In the genomic region with DNA sequence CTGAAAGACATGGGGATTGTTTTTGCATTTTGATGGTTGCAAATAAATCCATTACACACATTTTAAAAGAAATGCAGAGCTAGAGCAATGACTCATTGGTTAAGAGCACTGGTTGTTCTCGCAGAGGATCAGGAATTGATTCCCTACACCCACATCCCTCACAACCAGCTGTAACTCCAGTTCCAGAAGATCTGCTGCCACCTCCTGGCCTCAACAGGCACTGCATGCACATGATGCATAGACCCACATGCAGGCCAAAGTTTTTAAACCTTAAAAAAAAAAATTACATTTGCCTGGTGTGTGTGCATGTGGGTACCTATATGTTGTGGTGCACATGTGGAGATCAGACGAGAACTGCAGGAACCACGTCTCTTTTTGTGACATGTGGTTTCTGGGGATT, we compare ENCODE assay signal across 9 mouse cellular contexts. TPM values are rescaled to one million over a fixed set of nuclear protein-coding genes. Genes with fewer than 3 reads are reported as not detected.
DNase-seq lines count a peak whose midpoint lies in the region; ATAC-seq and TF ChIP-seq lines count a peak whose summit lies in the region.
"Had no signal": no experiment of that assay in that cellular context is flagged by ENCODE, and none has a peak within 500 bp of the region (broad histone marks: within the 10 kb centered on the region; RNA-seq: fewer than 3 reads in every experiment).

No protein-coding gene starts in this region.

- no peak overlapping the region for H3K4me3 ChIP-seq in lung, postnatal 0 days (ENCODE audit: low read depth, low read length)
- no peak overlapping the region for H3K4me3 ChIP-seq in stomach, postnatal 0 days (ENCODE audit: low read depth, low read length)
- H3K4me3 ChIP-seq: erythroblast, embryonic 14.5 days had no signal

- no peaks in the 10 kb centered on the region for H3K4me1 ChIP-seq in lung, postnatal 0 days (ENCODE audit: insufficient read depth, low read depth, low read length)
- no peaks in the 10 kb centered on the region for H3K4me1 ChIP-seq in stomach, postnatal 0 days (replicated peaks; ENCODE audit: control insufficient read depth, insufficient read depth)

- H3K27me3 ChIP-seq in lung, postnatal 0 days (replicated peaks; ENCODE audit: insufficient read depth, low read length): no peaks in the 10 kb centered on the region
- no peaks in the 10 kb centered on the region for H3K27me3 ChIP-seq in stomach, postnatal 0 days (ENCODE audit: control insufficient read depth, insufficient read depth, low read length)

- TF ChIP-seq EP300 in lung, postnatal 0 days (IDR thresholded peaks at IDR 0.05): no peak
- TF ChIP-seq EP300 in stomach, postnatal 0 days (optimal IDR thresholded peaks at IDR 0.05): no peak

- DNase-seq in heart, postnatal 4 days: peak; percentile 49
- no peak for DNase-seq in heart, adult 9 months (ENCODE audit: low spot score in 2 of 2)
- peak; percentile 18 for DNase-seq in urinary bladder, postnatal 25 days (ENCODE audit: low spot score)
- DNase-seq in urinary bladder, adult 2 months (ENCODE audit: low spot score): no peak
- DNase-seq in embryo, embryonic 10.5 days (ENCODE audit: low spot score): peak; percentile 57
- peak; percentile 19 for DNase-seq in lung, postnatal 0 days (ENCODE audit: low spot score)
- peak; percentile 44 for DNase-seq in stomach, postnatal 0 days (ENCODE audit: low spot score)
- no peak for DNase-seq in MN1 (ENCODE audit: low spot score)

- no peak for ATAC-seq in lung, postnatal 0 days
- ATAC-seq in stomach, postnatal 0 days (ENCODE audit: low FRiP score, low TSS enrichment): no peak

- WGBS in lung, postnatal 0 days: 68% methylated on average over 3 of the region's 3 CpGs
- WGBS in stomach, postnatal 0 days: 80% methylated on average over 3 of the region's 3 CpGs

- no peak overlapping the region for H3K4me2 ChIP-seq in lung, postnatal 0 days (replicated peaks; ENCODE audit: low read depth, low read length)
- no peak overlapping the region for H3K4me2 ChIP-seq in stomach, postnatal 0 days (replicated peaks; ENCODE audit: low read depth)

- no peaks in the 10 kb centered on the region for H3K9me3 ChIP-seq in lung, postnatal 0 days (ENCODE audit: low read length)
- H3K9me3 ChIP-seq in stomach, postnatal 0 days (ENCODE audit: control insufficient read depth, low read length): no peaks in the 10 kb centered on the region

- H3K27ac ChIP-seq in lung, postnatal 0 days (ENCODE audit: low read length): no peak overlapping the region
- H3K27ac ChIP-seq in stomach, postnatal 0 days (replicated peaks): no peak overlapping the region

- H3K9ac ChIP-seq in lung, postnatal 0 days (replicated peaks; ENCODE audit: low read depth): no peak overlapping the region
- no peak overlapping the region for H3K9ac ChIP-seq in stomach, postnatal 0 days (ENCODE audit: low read length)

- peak; percentile 78 for TF ChIP-seq CTCF in lung, postnatal 0 days (IDR thresholded peaks at IDR 0.05)
- TF ChIP-seq CTCF in stomach, postnatal 0 days (IDR thresholded peaks at IDR 0.05; ENCODE audit: low read depth): peak; percentile 79

- no peaks in the 10 kb centered on the region for H3K36me3 ChIP-seq in lung, postnatal 0 days (ENCODE audit: insufficient read depth, low read length)
- H3K36me3 ChIP-seq in stomach, postnatal 0 days (ENCODE audit: control insufficient read depth, insufficient read depth, low read length): no peaks in the 10 kb centered on the region

RNA-seq across cellular contexts. Expression of a gene that starts 17.7 kb away (rescaled TPM):
- not detected for total RNA-seq in heart, postnatal 4 days (2021)
- polyA plus RNA-seq in urinary bladder, adult 2 months (2012; rRNA removed): 2.0 and 2.5 TPM in 2 replicates
- not detected in 2 replicates for polyA plus RNA-seq in lung, postnatal 0 days (2015; fragmentation: Nextera tagmentation; extraction: Ambion mirVana)
- polyA plus RNA-seq in stomach, postnatal 0 days (2015; fragmentation: Nextera tagmentation; extraction: Ambion mirVana): 0.19 and 0.30 TPM in 2 replicates
- polyA plus RNA-seq: erythroblast, embryonic 14.5 days had no signal

RNA-seq across cellular contexts. Expression of a gene that starts 20.0 kb away (rescaled TPM):
- under 1 TPM; 0.29 to 0.50 TPM for total RNA-seq in heart, postnatal 4 days (2021)
- 41.3 and 51.9 TPM in 2 replicates for polyA plus RNA-seq in urinary bladder, adult 2 months (2012; rRNA removed)
- 0.90 and 1.2 TPM in 2 replicates for polyA plus RNA-seq in lung, postnatal 0 days (2015; fragmentation: Nextera tagmentation; extraction: Ambion mirVana)
- polyA plus RNA-seq in stomach, postnatal 0 days (2015; fragmentation: Nextera tagmentation; extraction: Ambion mirVana): 0.48 and 0.68 TPM in 2 replicates
- polyA plus RNA-seq: erythroblast, embryonic 14.5 days had no signal

RNA-seq across cellular contexts. Expression of a gene that starts 45.9 kb away (rescaled TPM):
- total RNA-seq in heart, postnatal 4 days (2021): under 1 TPM; 0.60 to 0.99 TPM
- polyA plus RNA-seq in urinary bladder, adult 2 months (2012; rRNA removed): 39.6 and 49.2 TPM in 2 replicates
- 0.54 and 0.70 TPM in 2 replicates for polyA plus RNA-seq in lung, postnatal 0 days (2015; fragmentation: Nextera tagmentation; extraction: Ambion mirVana)
- 1.0 and 1.4 TPM in 2 replicates for polyA plus RNA-seq in stomach, postnatal 0 days (2015; fragmentation: Nextera tagmentation; extraction: Ambion mirVana)
- polyA plus RNA-seq: erythroblast, embryonic 14.5 days had no signal

RNA-seq across cellular contexts. Expression of a gene that starts 56.3 kb away (rescaled TPM):
- not detected for total RNA-seq in heart, postnatal 4 days (2021)
- 0.07 TPM in 1 of 2 replicates, not detected in the other for polyA plus RNA-seq in urinary bladder, adult 2 months (2012; rRNA removed)
- 0.81 TPM in 2 replicates for polyA plus RNA-seq in lung, postnatal 0 days (2015; fragmentation: Nextera tagmentation; extraction: Ambion mirVana)
- 0.70 and 0.83 TPM in 2 replicates for polyA plus RNA-seq in stomach, postnatal 0 days (2015; fragmentation: Nextera tagmentation; extraction: Ambion mirVana)
- polyA plus RNA-seq: erythroblast, embryonic 14.5 days had no signal

Comparison
In these comparisons a context has a peak if more than half of its experiments do, and no peak if none do; other contexts are left out.
1. DNase-seq: peak in heart, postnatal 4 days (single experiment), urinary bladder, postnatal 25 days (single experiment), embryo, embryonic 10.5 days (single experiment), lung, postnatal 0 days (single experiment) and stomach, postnatal 0 days (single experiment); none in heart, adult 9 months (0 of 2), urinary bladder, adult 2 months (single experiment) and MN1 (single experiment).
2. RNA of a gene that starts 20.0 kb away (polyA plus RNA-seq): 41.3 to 51.9 TPM in urinary bladder, adult 2 months; 0.90 to 1.2 TPM in lung, postnatal 0 days and 0.48 to 0.68 TPM in stomach, postnatal 0 days; every median in the first group is over 10 times any median in the second.
3. RNA of a gene that starts 45.9 kb away (polyA plus RNA-seq): 39.6 to 49.2 TPM in urinary bladder, adult 2 months; 1.0 to 1.4 TPM in stomach, postnatal 0 days and 0.54 to 0.70 TPM in lung, postnatal 0 days; every median in the first group is over 10 times any median in the second.